Mouse (Mus musculus) neutrophil, adult 59 days (primary cell): Measurements from ENCODE around the gene Ccdc70. TPM values are rescaled to one million over a fixed set of nuclear protein-coding genes. Genes with fewer than 3 reads are reported as not detected.

Source experiments
- total RNA-seq, 2 experiments: library from RNA; stranded (reverse); gene quantifications; 1 replicate in 1 of 2; 2 replicates in 1 of 2; pipeline ENCODE4 v1.2.4; 2023

Ccdc70 gene
- total RNA-seq, result not detected

DNA sequence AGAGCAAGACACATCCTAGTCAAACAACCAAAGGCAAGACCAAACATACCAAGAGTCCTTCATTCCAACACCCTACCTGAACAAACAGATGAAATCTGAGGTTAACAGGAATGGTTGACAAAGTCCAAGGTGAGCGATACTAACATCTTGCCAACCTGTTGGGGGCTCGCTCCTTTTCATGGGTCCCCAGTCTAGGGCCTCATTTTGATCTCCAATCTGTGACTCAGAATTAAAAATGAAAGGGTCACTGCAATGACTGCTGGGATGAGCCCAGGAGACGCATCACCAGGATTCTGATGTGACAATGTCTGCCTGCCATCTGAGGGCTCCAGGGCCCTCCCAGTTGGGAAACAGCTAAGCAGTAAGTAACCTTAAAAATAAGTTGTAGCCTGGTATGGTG lies at the start of gene Ccdc70:
Gene Ccdc70 (plus strand): TSS at position 301 of the 400 bp plus-strand sequence.

GRCm38 (mm10) chr8:21932610-21933009 lies 37.0 kb upstream of the Ccdc70 start, which contains the start of gene Defb15:
TSS of gene Defb15 (minus strand) at chr8:21932710.

DNA sequence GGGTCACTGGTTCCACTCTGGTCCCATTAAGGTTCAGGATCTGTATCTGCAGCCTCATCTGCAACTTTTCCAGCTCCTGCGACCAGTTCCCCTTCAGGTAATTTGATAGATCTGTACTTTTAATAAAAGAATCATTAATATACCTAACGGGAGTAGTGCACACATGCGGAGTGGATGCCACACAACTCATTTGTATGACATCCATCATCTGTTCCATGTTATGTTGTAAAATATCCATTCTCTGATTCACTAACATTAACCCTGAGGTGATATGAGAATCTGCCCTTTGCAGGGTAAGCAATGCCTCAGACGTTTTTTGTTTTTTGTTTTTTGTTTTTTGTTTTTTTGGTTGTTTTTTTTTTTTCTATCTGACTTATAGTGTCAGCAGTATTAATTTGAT lies 31.5 kb upstream of the Ccdc70 start, which contains the start of gene Defb35:
Gene Defb35 (plus strand): TSS at position 301 of the 400 bp plus-strand sequence.

GRCm38 (mm10) chr8:21946462-21946861 lies 23.1 kb upstream of the Ccdc70 start, which contains the start of gene Defb13:
TSS of gene Defb13 (plus strand) at chr8:21946762.

DNA sequence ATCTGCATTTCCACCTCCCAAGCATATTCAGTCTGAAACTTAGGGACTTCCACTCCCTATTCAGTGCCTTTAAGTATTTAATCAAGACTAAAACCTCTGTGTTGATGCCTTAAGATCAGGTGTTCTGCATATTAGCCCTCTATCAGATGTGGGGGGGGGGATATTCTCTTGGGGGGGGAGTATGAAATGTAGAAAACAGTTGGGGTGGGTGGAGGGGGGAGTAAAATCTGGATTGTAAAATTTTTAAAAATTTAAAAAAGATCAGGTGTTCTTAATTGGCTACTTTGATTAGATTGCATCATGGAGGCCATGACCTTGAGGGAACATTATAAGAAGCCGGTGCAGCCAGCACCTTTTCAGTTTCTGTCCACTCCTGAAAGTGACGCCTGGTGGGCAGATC lies 11.2 kb upstream of the Ccdc70 start, which contains the start of gene Fam90a1a:
Gene Fam90a1a (plus strand): TSS at position 301 of the 400 bp plus-strand sequence.

Other genes starting within 250 kb of the Ccdc70 start
- not detected for gene Defa24, start 235.3 kb upstream of the Ccdc70 start, total RNA-seq
- not detected for gene Defb50, start 146.2 kb upstream of the Ccdc70 start, total RNA-seq
- gene Defb2, start 129.8 kb upstream of the Ccdc70 start, total RNA-seq, result not detected
- not detected for gene Defb10, start 110.9 kb upstream of the Ccdc70 start, total RNA-seq
- not detected for gene Defb9, start 84.4 kb upstream of the Ccdc70 start, total RNA-seq
- gene Defb11, start 63.4 kb upstream of the Ccdc70 start, total RNA-seq, result not detected
- gene Defb15, start 37.1 kb upstream of the Ccdc70 start, total RNA-seq, result not detected
- not detected for gene Defb35, start 31.4 kb upstream of the Ccdc70 start, total RNA-seq
- gene Defb13, start 23.0 kb upstream of the Ccdc70 start, total RNA-seq, result not detected
- gene Fam90a1a, start 11.1 kb upstream of the Ccdc70 start, total RNA-seq, result not detected
- 1 to 10 TPM; 1.1 to 3.2 TPM for gene Atp7b, start 90.5 kb downstream of the Ccdc70 start, total RNA-seq
- gene Alg11, start 90.9 kb downstream of the Ccdc70 start, total RNA-seq, result 1 to 10 TPM; 6.8 to 7.3 TPM
- gene Nek5, start 155.3 kb downstream of the Ccdc70 start, total RNA-seq, result not detected
- gene Nek3, start 196.7 kb downstream of the Ccdc70 start, total RNA-seq, result 1 to 10 TPM; 1.0 to 1.3 TPM
- gene Ckap2, start 216.0 kb downstream of the Ccdc70 start, total RNA-seq, result 10 to 100 TPM; 16.8 to 18.5 TPM
- 10 to 100 TPM; 24.2 to 25.9 TPM for gene Vps36, start 223.0 kb downstream of the Ccdc70 start, total RNA-seq